Mouse (Mus musculus) intestine, embryonic 14.5 days (tissue): ENCODE measurements around the gene Man2a2. TPM values are rescaled to one million over a fixed set of nuclear protein-coding genes. Genes with fewer than 3 reads are reported as not detected.
"Not testable (repeated sequence)": the region's sequence is repeated elsewhere in the genome, so short reads cannot be mapped to it uniquely, and the experiment has no call there.

Experiments used
- ATAC-seq: fragments of 200-750 bp; cut with Nextera tagmentation; replicated peaks from 2 replicates; pipeline ENCODE4 v1.8.0; 2017; ENCODE audit warnings: low read depth, moderate number of reproducible peaks, moderate TSS enrichment, moderate library complexity; ENCODE audit not compliant: low FRiP score, low TSS enrichment
- DNase-seq: peaks from one replicate; pipeline ENCODE4 v3.0.0-alpha.2; 2018; ENCODE audit warnings: low spot score
- H3K27ac ChIP-seq: fragments of 300-500 bp; sonication (generic); 2 replicates; pipeline ENCODE4 v1.5.1; 2014; ENCODE audit warnings: low read depth, mild to moderate bottlenecking, control low read depth
- H3K27me3 ChIP-seq: fragments of 300-500 bp; sonication (generic); replicated peaks from 2 replicates; pipeline ENCODE4 v1.6.1; 2014; ENCODE audit warnings: low read length, control low read depth; ENCODE audit not compliant: control insufficient read depth, insufficient read depth
- H3K36me3 ChIP-seq: fragments of 300-500 bp; sonication (generic); 2 replicates; pipeline ENCODE4 v1.6.1; 2014; ENCODE audit warnings: low read length, control low read depth; ENCODE audit not compliant: control insufficient read depth, insufficient read depth
- H3K4me1 ChIP-seq: fragments of 300-500 bp; sonication (generic); replicated peaks from 2 replicates; pipeline ENCODE4 v1.6.1; 2014; ENCODE audit warnings: low read length, control low read depth, mixed read lengths; ENCODE audit not compliant: control insufficient read depth, insufficient read depth
- H3K4me2 ChIP-seq: fragments of 300-500 bp; sonication (generic); 2 replicates; pipeline ENCODE4 v1.6.1; 2014; ENCODE audit warnings: low read length
- H3K4me3 ChIP-seq: fragments of 300-500 bp; sonication (generic); 2 replicates; pipeline ENCODE4 v1.5.1; 2014; ENCODE audit warnings: low read depth, low read length, control low read depth, mixed read lengths
- H3K9ac ChIP-seq: fragments of 300-500 bp; sonication (generic); 2 replicates; pipeline ENCODE4 v1.6.1; 2014; ENCODE audit warnings: mild to moderate bottlenecking, low read length
- H3K9me3 ChIP-seq: fragments of 300-500 bp; sonication (generic); 2 replicates; pipeline ENCODE4 v1.6.1; 2016; ENCODE audit warnings: low read length, control low read depth; ENCODE audit not compliant: control insufficient read depth
- WGBS: fragments of 180-500 bp; shearing (Covaris S2); extraction: QIAGEN DNeasy Blood & Tissue Kit; methylation state at CpG from one replicate; pipeline ENCODE4 v1.1.7; 2014; 5-methylcytosine and 5-hydroxymethylcytosine counted together
- polyA plus RNA-seq: library from polyadenylated mRNA; unstranded; fragments of >200 nt; fragmentation: Nextera tagmentation; extraction: Ambion mirVana; gene quantifications from 2 replicates; pipeline ENCODE4 v1.2.1, GENCODE M21; 2014

Man2a2 gene
- polyA plus RNA-seq, 1 experiment from 2014 or later = 17.4 TPM

DNA sequence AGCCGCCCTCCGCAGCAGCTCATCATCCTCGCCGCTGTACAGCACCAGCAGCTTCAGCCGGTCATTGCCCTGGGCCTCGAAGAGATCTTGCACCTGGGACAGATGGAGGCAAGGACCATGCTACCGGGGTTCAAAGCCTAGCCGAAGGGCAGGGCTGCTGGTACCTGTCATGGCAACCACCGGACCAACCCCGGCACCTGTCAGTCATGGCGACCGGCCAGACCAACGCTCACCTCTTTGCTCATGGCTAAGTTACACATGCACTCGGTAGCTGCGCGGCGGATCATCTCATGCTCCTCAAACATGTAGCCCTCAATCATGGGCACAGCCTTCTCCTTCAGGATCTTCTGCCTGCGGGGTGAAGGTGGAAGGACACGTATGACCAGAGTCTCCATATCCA is 45.1 kb downstream of the Man2a2 start:
- Histone ChIP-seq H3K27ac (no peak overlapping the region), H3K4me3 (no peak overlapping the region), H3K36me3 (peaks cover 61% of the 10 kb centered on the region), H3K27me3 (no peaks in the 10 kb centered on the region), H3K4me1 (0 out of 2 replicates have a peak, but pooled peaks cover 7% of the 10 kb centered on the region), H3K9me3 (no peaks in the 10 kb centered on the region), H3K4me2 (no peak overlapping the region), H3K9ac (no peak overlapping the region)
- DNase-seq = no peak
- ATAC-seq = no peak
- WGBS = 95% methylated on average over 19 of the region's 19 CpGs

DNA sequence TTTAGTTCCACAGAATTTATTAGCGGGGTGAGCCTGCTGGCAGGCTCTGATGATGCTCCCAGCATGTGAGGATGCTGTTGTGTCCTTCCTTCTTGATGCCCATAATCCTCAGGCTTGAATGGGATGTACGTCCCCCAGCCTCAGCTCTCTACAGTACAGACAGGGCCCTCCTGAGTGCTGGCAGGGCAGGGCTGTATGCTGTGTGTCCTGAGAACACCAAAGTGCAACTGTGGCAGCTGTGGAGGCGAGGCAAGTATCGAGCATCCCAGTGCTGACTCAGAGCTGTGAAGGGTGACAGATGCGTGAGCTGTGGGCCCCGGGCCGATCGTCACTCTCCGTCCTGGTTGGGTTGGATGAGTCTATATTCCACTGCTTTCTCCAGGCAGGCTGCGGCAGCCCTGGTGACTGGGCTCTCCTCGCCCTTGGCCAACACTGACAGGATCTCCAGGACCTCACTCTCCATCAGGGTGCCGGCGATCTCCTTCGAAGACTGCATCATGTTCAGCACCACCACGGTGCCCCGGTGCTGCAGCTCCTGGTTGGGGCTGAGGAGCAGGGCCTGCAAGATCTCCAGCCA is 45.8 kb downstream of the Man2a2 start:
- ATAC-seq = no peak
- 93% methylated on average over 16 of the region's 16 CpGs for WGBS
- peak overlapping the region; percentile 89; the same call in 1 of the 2 replicates for H3K27ac ChIP-seq
- H3K36me3 ChIP-seq = peaks cover 60% of the 10 kb centered on the region
- H3K27me3 ChIP-seq = no peaks in the 10 kb centered on the region
- no peak overlapping the region for H3K4me2 ChIP-seq
- DNase-seq = no peak
- no peak overlapping the region for H3K9ac ChIP-seq
- H3K4me1 ChIP-seq = 0 out of 2 replicates have a peak, but pooled peaks cover 7% of the 10 kb centered on the region
- no peak overlapping the region for H3K4me3 ChIP-seq
- no peaks in the 10 kb centered on the region for H3K9me3 ChIP-seq

DNA sequence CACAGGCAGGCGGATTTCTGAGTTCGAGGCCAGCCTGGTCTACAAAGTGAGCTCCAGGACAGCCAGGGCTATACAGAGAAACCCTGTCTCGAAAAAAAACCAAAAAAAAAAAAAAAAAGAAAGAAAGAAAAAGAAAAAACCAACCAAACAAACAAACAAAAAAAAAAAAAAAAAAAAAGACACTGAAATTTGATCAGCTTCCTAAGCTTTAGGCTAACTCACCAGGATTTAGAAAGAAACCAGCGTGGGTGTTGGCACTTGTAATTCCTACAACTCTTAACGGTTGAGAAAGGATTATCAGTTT is 46.4 kb downstream of the Man2a2 start:
- ATAC-seq, H3K9me3 ChIP-seq, H3K27me3 ChIP-seq, H3K9ac ChIP-seq, DNase-seq, H3K4me1 ChIP-seq, H3K4me3 ChIP-seq: not testable (repeated sequence)
- Histone ChIP-seq H3K36me3 (peaks cover 60% of the 10 kb centered on the region), H3K4me2 (peak overlapping the region; percentile 74), H3K27ac (peak overlapping the region; percentile 89; the same call in 1 of the 2 replicates)
- WGBS = 47% methylated on average over 4 of the region's 5 CpGs

- Histone ChIP-seq H3K9ac (peak within 1 kb of the TSS; percentile 68), H3K27ac (peak within 1 kb of the TSS; percentile 89), H3K4me1 (0 out of 2 replicates have a peak, but pooled peaks cover 7% of the 10 kb centered on the region), H3K4me3 (peak within 1 kb of the TSS; percentile 75), H3K4me2 (peak within 1 kb of the TSS; percentile 74), H3K9me3 (no peaks in the 10 kb centered on the region), H3K36me3 (peaks cover 56% of the 10 kb centered on the region), H3K27me3 (no peaks in the 10 kb centered on the region)
- under 1% methylated on average over 38 of the region's 38 CpGs for WGBS
- peak; percentile 100 for DNase-seq
- ATAC-seq = peak; percentile 98
Measured at GRCm38 (mm10) chr7:80324043-80324815, 46.9 kb downstream of the Man2a2 start, which contains the start of gene Rccd1. Rccd1 (minus strand) TSS chr7:80324454.

GRCm38 (mm10) chr7:80323336-80323735 is 47.8 kb downstream of the Man2a2 start:
- peak overlapping the region; percentile 75 for H3K4me3 ChIP-seq
- peak overlapping the region; percentile 89 for H3K27ac ChIP-seq
- H3K27me3 ChIP-seq = no peaks in the 10 kb centered on the region
- DNase-seq = peak; percentile 60
- peak overlapping the region; percentile 74 for H3K4me2 ChIP-seq
- no peak for ATAC-seq
- H3K36me3 ChIP-seq = peaks cover 55% of the 10 kb centered on the region
- H3K4me1 ChIP-seq = 0 out of 2 replicates have a peak, but pooled peaks cover 7% of the 10 kb centered on the region
- 13% methylated on average over 8 of the region's 8 CpGs for WGBS
- H3K9me3 ChIP-seq = no peaks in the 10 kb centered on the region
- peak overlapping the region; percentile 68 for H3K9ac ChIP-seq

DNA sequence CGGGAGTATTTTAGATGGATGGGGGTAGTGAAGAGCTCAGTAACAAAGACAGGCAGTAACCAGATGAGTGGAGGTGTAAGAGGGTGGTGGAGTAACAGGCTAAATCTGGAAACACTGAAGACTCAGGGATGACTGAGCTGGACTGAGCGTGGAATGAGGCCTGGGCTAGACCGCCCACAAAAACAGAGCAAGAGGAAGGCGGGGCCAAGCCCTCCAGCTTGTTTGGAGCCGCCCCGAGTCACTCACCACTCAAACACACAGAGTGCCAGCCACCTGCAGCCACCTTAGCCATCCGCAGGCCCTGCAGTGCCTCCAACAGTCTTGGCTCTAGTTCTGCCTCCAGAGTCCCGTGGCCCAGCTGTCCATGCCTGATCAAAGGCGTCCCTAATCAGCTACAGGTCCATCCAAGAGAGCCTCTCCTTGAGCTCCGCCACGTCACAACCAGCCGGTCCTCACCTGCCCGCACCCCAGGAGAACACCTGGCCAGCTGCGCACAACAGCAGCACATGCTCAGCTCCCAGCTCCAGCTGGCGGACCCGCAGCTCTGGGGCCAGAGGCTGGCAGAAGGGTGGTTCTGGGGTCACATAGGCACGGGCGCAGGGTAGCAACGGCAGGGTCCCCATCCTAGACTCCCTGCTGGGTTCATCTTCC is 51.2 kb downstream of the Man2a2 start:
- H3K36me3 ChIP-seq = peaks cover 51% of the 10 kb centered on the region
- 0 out of 2 replicates have a peak, but pooled peaks cover 5% of the 10 kb centered on the region for H3K4me1 ChIP-seq
- H3K4me2 ChIP-seq = no peak overlapping the region
- ATAC-seq (no peak), DNase-seq (no peak)
- no peak overlapping the region for H3K9ac ChIP-seq
- no peaks in the 10 kb centered on the region for H3K27me3 ChIP-seq
- 83% methylated on average over 19 of the region's 19 CpGs for WGBS
- H3K4me3 ChIP-seq = no peak overlapping the region
- H3K27ac ChIP-seq = no peak overlapping the region
- H3K9me3 ChIP-seq = no peaks in the 10 kb centered on the region

DNA sequence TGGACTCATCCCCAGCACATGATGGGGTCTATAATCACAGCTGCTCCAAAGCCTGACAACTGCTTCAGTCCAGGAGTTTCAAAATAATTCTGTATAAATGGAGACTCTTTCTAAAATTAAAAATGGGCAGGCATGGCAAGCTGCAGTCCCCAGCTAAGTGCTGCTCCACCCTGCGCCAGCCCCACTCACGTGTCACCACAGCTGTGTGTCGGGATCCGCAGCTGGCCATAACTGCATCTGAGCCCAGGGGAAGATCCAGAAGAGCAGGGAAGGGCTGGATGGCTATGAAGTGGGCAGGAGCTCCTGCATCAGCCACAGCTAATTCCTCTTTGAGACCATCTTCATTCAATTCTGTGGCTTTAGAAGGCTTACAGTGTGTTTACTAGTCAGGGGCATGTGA is 52.5 kb downstream of the Man2a2 start:
- Histone ChIP-seq H3K9me3 (no peaks in the 10 kb centered on the region), H3K27ac (no peak overlapping the region), H3K36me3 (peaks cover 63% of the 10 kb centered on the region), H3K4me1 (0 out of 2 replicates have a peak, but pooled peaks cover 3% of the 10 kb centered on the region), H3K27me3 (no peaks in the 10 kb centered on the region), H3K4me2 (no peak overlapping the region), H3K4me3 (no peak overlapping the region), H3K9ac (no peak overlapping the region)
- DNase-seq (no peak), ATAC-seq (no peak)
- WGBS = 90% methylated on average over 4 of the region's 4 CpGs

GRCm38 (mm10) chr7:80317439-80318115 is 53.6 kb downstream of the Man2a2 start:
- 64% methylated on average over 1 of the region's 1 CpGs for WGBS
- ATAC-seq (no peak), DNase-seq (no peak)
- Histone ChIP-seq H3K9me3 (no peaks in the 10 kb centered on the region), H3K27ac (no peak overlapping the region), H3K36me3 (peaks cover 74% of the 10 kb centered on the region), H3K4me2 (no peak overlapping the region), H3K9ac (no peak overlapping the region), H3K4me3 (no peak overlapping the region), H3K4me1 (no peaks in the 10 kb centered on the region), H3K27me3 (no peaks in the 10 kb centered on the region)
